Mouse (Mus musculus) embryonic facial prominence, embryonic 13.5 days (tissue): Measurements from ENCODE around the gene 4930562C15Rik. TPM values are rescaled to one million over a fixed set of nuclear protein-coding genes. Genes with fewer than 3 reads are reported as not detected.

ENCODE experiments used
- ATAC-seq: fragments of 200-750 bp; cut with Nextera tagmentation; 2 replicates; pipeline ENCODE4 v1.8.0; 2017; ENCODE audit warnings: low read depth; ENCODE audit not compliant: insufficient number of reproducible peaks, insufficient read depth, low FRiP score, low TSS enrichment
- H3K27ac ChIP-seq: fragments of 300-500 bp; sonication (generic); 2 replicates; pipeline ENCODE4 v1.5.1; 2015; ENCODE audit warnings: moderate library complexity, mild to moderate bottlenecking, inconsistent platforms
- H3K27me3 ChIP-seq: fragments of 300-500 bp; sonication (generic); 2 replicates; pipeline ENCODE4 v1.6.1; 2015; ENCODE audit warnings: mild to moderate bottlenecking, inconsistent platforms
- H3K36me3 ChIP-seq: fragments of 300-500 bp; sonication (generic); 2 replicates; pipeline ENCODE4 v1.6.1; 2015; ENCODE audit warnings: mild to moderate bottlenecking, inconsistent platforms
- H3K4me1 ChIP-seq: fragments of 300-500 bp; sonication (generic); 2 replicates; pipeline ENCODE4 v1.6.1; 2015; ENCODE audit warnings: inconsistent platforms
- H3K4me2 ChIP-seq: fragments of 300-500 bp; sonication (generic); 2 replicates; pipeline ENCODE4 v1.6.1; 2015; ENCODE audit warnings: moderate library complexity, mild to moderate bottlenecking, inconsistent platforms
- H3K4me3 ChIP-seq: fragments of 300-500 bp; sonication (generic); 2 replicates; pipeline ENCODE4 v1.5.1; 2015; ENCODE audit warnings: mild to moderate bottlenecking, inconsistent platforms
- H3K9ac ChIP-seq: fragments of 300-500 bp; sonication (generic); 2 replicates; pipeline ENCODE4 v1.6.1; 2015; ENCODE audit warnings: mild to moderate bottlenecking, inconsistent platforms
- H3K9me3 ChIP-seq: fragments of 300-500 bp; sonication (generic); 2 replicates; pipeline ENCODE4 v1.6.1; 2016; ENCODE audit warnings: inconsistent platforms
- WGBS: fragments of 180-500 bp; shearing (Covaris S2); methylation state at CpG from one replicate; pipeline ENCODE4 v1.1.7; 2015; ENCODE audit warnings: mixed read lengths; 5-methylcytosine and 5-hydroxymethylcytosine counted together
- polyA plus RNA-seq: library from polyadenylated mRNA; unstranded; fragments of >200 nt; fragmentation: Nextera tagmentation; extraction: Ambion mirVana; gene quantifications from 2 replicates; pipeline ENCODE4 v1.2.1, GENCODE M21; 2015

Gene 4930562C15Rik
- polyA plus RNA-seq, 1 experiment from 2014 or later, result 0.89 TPM

GRCm38 (mm10) chr16:4862863-4863483, 27.8 kb downstream of the 4930562C15Rik start:
- no peaks in the 10 kb centered on the region for H3K27me3 ChIP-seq
- WGBS, result 54% methylated on average over 9 of the region's 9 CpGs
- H3K9me3 ChIP-seq, result no peaks in the 10 kb centered on the region
- no peak for ATAC-seq
- H3K27ac ChIP-seq, result no peak overlapping the region
- no peaks in the 10 kb centered on the region for H3K4me1 ChIP-seq
- H3K36me3 ChIP-seq, result no peaks in the 10 kb centered on the region
- H3K4me3 ChIP-seq, result no peak overlapping the region
- H3K4me2 ChIP-seq, result no peak overlapping the region
- no peak overlapping the region for H3K9ac ChIP-seq

- Histone ChIP-seq H3K27ac (no peak overlapping the region), H3K4me2 (no peak overlapping the region), H3K36me3 (no peaks in the 10 kb centered on the region), H3K9ac (no peak overlapping the region), H3K4me1 (no peaks in the 10 kb centered on the region), H3K9me3 (no peaks in the 10 kb centered on the region), H3K4me3 (no peak overlapping the region), H3K27me3 (no peaks in the 10 kb centered on the region)
- WGBS, result 83% methylated on average over 8 of the region's 8 CpGs
- no peak for ATAC-seq
Measured at GRCm38 (mm10) chr16:4863742-4864141, 28.5 kb downstream of the 4930562C15Rik start.

- H3K9me3 ChIP-seq, result no peaks in the 10 kb centered on the region
- 44% methylated on average over 7 of the region's 7 CpGs for WGBS
Measured at GRCm38 (mm10) chr16:4866101-4866695, 31.0 kb downstream of the 4930562C15Rik start.

GRCm38 (mm10) chr16:4870490-4870889, 35.3 kb downstream of the 4930562C15Rik start:
- H3K4me2 ChIP-seq, result no peak overlapping the region
- no peaks in the 10 kb centered on the region for H3K9me3 ChIP-seq
- ATAC-seq, result no peak
- no peaks in the 10 kb centered on the region for H3K4me1 ChIP-seq
- no peaks in the 10 kb centered on the region for H3K27me3 ChIP-seq
- H3K27ac ChIP-seq, result no peak overlapping the region
- H3K4me3 ChIP-seq, result no peak overlapping the region
- H3K9ac ChIP-seq, result no peak overlapping the region
- H3K36me3 ChIP-seq, result peaks cover 50% of the 10 kb centered on the region
- WGBS, result 86% methylated on average over 5 of the region's 5 CpGs

More at GRCm38 (mm10) chr16:4866101-4866695, 31.0 kb downstream of the 4930562C15Rik start:
- Histone ChIP-seq H3K36me3 (peaks cover 19% of the 10 kb centered on the region), H3K4me3 (no peak overlapping the region), H3K27ac (no peak overlapping the region), H3K4me1 (no peaks in the 10 kb centered on the region), H3K4me2 (no peak overlapping the region), H3K9ac (no peak overlapping the region), H3K27me3 (no peaks in the 10 kb centered on the region)
- ATAC-seq, result no peak

- H3K4me2 ChIP-seq, result no peak overlapping the region
- ATAC-seq, result no peak
- no peak overlapping the region for H3K4me3 ChIP-seq
- H3K4me1 ChIP-seq, result peaks cover 14% of the 10 kb centered on the region
- no peak overlapping the region for H3K9ac ChIP-seq
- H3K9me3 ChIP-seq, result no peaks in the 10 kb centered on the region
- H3K27ac ChIP-seq, result no peak overlapping the region
- H3K36me3 ChIP-seq, result peaks cover 60% of the 10 kb centered on the region
- no peaks in the 10 kb centered on the region for H3K27me3 ChIP-seq
- 87% methylated on average over 2 of the region's 2 CpGs for WGBS
Measured at GRCm38 (mm10) chr16:4871926-4872325, 36.7 kb downstream of the 4930562C15Rik start.

GRCm38 (mm10) chr16:4875198-4876032, 40.2 kb downstream of the 4930562C15Rik start:
- Histone ChIP-seq H3K9ac (0 out of 2 replicates have a peak overlapping the region, but pooled peaks have one; percentile 1), H3K9me3 (no peaks in the 10 kb centered on the region), H3K4me1 (peaks cover 31% of the 10 kb centered on the region), H3K4me2 (no peak overlapping the region), H3K4me3 (no peak overlapping the region), H3K36me3 (peaks cover 45% of the 10 kb centered on the region), H3K27ac (no peak overlapping the region), H3K27me3 (no peaks in the 10 kb centered on the region)
- no peak for ATAC-seq
- WGBS, result 84% methylated on average over 23 of the region's 23 CpGs

- 84% methylated on average over 8 of the region's 8 CpGs for whole genome bisulfite sequencing
- H3K9ac ChIP-seq, result 0 out of 2 replicates have a peak overlapping the region, but pooled peaks have one; percentile 1
- no peak for ATAC-seq
Measured at GRCm38 (mm10) chr16:4876033-4876680, 40.9 kb downstream of the 4930562C15Rik start.

GRCm38 (mm10) chr16:4877195-4877594, 42.0 kb downstream of the 4930562C15Rik start:
- peak overlapping the region; percentile 83 for H3K4me3 ChIP-seq
- peaks cover 35% of the 10 kb centered on the region for H3K36me3 ChIP-seq
- peak overlapping the region; percentile 100 for H3K27ac ChIP-seq
- ATAC-seq, result no peak
- peak overlapping the region; percentile 68 for H3K4me2 ChIP-seq
- peaks cover 41% of the 10 kb centered on the region for H3K4me1 ChIP-seq
- H3K9ac ChIP-seq, result peak overlapping the region; percentile 89; the same call in 1 of the 2 replicates
- WGBS, result 81% methylated on average over 4 of the region's 4 CpGs
- no peaks in the 10 kb centered on the region for H3K27me3 ChIP-seq
- no peaks in the 10 kb centered on the region for H3K9me3 ChIP-seq

More at GRCm38 (mm10) chr16:4876033-4876680, 40.9 kb downstream of the 4930562C15Rik start:
- Histone ChIP-seq H3K36me3 (peaks cover 41% of the 10 kb centered on the region), H3K27ac (no peak overlapping the region), H3K4me1 (peaks cover 32% of the 10 kb centered on the region), H3K9me3 (no peaks in the 10 kb centered on the region), H3K4me2 (no peak overlapping the region), H3K4me3 (no peak overlapping the region), H3K27me3 (no peaks in the 10 kb centered on the region)

GRCm38 (mm10) chr16:4877701-4878100, 42.5 kb downstream of the 4930562C15Rik start:
- peak overlapping the region; percentile 68 for H3K4me2 ChIP-seq
- H3K27me3 ChIP-seq, result no peaks in the 10 kb centered on the region
- 73% methylated on average over 3 of the region's 3 CpGs for WGBS
- H3K4me1 ChIP-seq, result peaks cover 41% of the 10 kb centered on the region
- H3K9ac ChIP-seq, result peak overlapping the region; percentile 89
- peaks cover 35% of the 10 kb centered on the region for H3K36me3 ChIP-seq
- peak overlapping the region; percentile 83 for H3K4me3 ChIP-seq
- H3K27ac ChIP-seq, result peak overlapping the region; percentile 100
- ATAC-seq, result no peak
- no peaks in the 10 kb centered on the region for H3K9me3 ChIP-seq

- 19% methylated on average over 5 of the region's 5 CpGs for WGBS
- ATAC-seq, result no peak
- peak overlapping the region; percentile 68 for H3K4me2 ChIP-seq
Measured at GRCm38 (mm10) chr16:4878192-4878885, 43.1 kb downstream of the 4930562C15Rik start.

More at GRCm38 (mm10) chr16:4878192-4878885, 43.1 kb downstream of the 4930562C15Rik start:
- Histone ChIP-seq H3K27me3 (no peaks in the 10 kb centered on the region), H3K4me3 (peak overlapping the region; percentile 83), H3K9me3 (no peaks in the 10 kb centered on the region), H3K27ac (peak overlapping the region; percentile 100), H3K36me3 (peaks cover 32% of the 10 kb centered on the region), H3K4me1 (peaks cover 41% of the 10 kb centered on the region), H3K9ac (peak overlapping the region; percentile 89)
